Mouse (Mus musculus) thymus, postnatal 14 days (tissue): ENCODE data around the gene Dus3l.

Source experiments
- DNase-seq: peaks from one replicate; pipeline ENCODE4 v3.0.0; 2021

The Dus3l gene

DNA sequence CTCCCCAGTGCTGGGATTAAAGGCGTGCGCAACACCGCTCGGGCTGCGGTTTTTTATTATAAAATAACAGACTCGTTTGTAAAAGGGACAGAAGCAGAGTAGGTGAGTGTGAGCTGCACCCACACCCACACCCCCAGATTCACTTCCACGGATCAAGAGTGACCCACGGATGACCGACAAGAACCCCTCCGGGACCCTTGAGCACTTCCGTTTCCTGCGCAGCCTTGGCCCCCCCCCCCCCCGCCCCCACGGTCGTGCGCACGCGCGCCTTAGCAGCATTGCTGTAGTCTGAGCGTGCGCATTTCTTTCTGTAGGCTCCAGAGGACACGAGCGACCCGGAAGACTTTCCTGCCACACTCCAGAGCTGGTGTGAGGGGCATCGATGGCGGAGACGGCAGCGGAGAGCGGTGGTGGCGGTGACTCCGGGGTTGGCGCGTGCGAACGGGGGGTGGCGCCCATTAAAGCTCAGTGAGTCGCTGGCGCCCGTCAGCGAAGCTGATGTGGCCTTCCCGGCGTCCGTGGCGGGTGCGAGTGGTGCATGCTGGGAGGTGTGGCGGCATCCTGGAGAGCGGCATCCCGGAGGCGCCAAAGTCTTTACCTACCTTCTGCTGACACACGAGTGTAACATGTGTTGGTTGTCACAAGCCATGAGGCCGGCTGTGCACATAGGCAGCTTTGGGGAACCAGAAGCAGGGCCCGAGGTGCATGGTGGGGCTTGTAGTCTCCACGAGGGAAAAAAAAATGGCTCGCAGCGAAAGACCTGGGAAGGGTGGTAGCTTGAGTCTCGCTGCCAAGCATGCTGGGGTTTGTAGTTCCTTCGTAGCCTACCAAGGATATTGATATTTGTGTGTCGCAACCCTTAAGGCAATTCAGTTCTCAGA, at the start of gene Dus3l:
Gene Dus3l, plus strand, starts transcription at position 284 of the 881 bp plus-strand sequence.
- DNase-seq, result peak; percentile 90

DNA sequence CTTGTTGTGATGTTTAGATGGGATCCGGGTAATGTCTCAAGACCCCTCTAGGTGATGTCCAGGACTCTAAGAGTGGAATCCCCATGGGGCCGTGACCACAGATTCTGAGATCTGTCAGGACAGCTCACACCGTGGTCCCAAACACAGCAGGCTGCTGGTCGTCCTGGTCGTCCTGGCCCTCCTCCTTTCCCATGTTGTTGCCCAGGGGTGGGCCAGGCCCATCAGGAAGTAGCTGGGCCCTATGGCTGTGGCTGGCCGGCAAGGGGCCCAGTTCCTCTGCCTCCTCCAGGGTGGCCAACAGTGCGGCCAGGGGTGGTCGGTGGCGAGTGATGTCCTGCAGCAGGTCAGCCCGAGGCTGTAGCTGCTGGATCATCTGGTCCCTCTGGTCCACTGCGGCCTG, 49.2 kb upstream of the Dus3l start:
- no peak for DNase-seq

DNA sequence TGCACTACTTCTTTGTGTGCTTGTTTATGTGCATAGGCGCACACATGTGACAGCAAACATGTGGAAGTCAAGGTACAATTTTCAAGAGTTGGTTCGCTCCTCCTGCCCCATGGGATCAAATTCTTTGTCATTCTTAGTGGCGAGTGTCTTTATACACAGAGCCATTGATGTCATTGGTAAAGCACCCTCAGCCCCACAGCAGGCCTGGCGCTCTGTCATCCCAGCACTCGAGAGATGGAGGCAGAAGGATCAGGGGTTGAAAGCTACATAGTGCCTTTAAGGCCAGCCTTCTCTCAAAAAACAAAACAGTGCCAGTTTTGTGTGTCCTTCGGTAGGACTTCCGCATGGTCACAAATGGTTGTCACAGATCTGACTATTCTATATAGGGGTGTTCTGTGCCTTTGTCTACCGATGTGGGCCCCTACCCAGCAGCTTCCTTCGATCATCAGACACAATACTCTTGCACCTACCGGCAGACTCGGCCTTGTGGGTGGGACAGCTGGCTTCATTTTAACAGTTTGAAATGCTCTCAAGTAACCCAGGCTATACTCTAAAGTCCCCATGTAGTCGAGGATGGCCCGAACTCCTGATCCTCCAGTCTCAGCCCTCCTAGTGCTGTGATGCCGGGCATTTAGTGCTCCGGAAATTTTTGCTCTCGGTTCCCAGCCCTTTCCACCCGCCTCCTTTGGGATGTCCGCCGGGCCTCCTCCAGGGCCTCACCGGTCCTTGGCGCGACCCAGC, 48.5 kb upstream of the Dus3l start:
- DNase-seq, result no peak

GRCm38 (mm10) chr17:56716655-56717362, 47.7 kb upstream of the Dus3l start:
- peak; percentile 98 for DNase-seq

DNA sequence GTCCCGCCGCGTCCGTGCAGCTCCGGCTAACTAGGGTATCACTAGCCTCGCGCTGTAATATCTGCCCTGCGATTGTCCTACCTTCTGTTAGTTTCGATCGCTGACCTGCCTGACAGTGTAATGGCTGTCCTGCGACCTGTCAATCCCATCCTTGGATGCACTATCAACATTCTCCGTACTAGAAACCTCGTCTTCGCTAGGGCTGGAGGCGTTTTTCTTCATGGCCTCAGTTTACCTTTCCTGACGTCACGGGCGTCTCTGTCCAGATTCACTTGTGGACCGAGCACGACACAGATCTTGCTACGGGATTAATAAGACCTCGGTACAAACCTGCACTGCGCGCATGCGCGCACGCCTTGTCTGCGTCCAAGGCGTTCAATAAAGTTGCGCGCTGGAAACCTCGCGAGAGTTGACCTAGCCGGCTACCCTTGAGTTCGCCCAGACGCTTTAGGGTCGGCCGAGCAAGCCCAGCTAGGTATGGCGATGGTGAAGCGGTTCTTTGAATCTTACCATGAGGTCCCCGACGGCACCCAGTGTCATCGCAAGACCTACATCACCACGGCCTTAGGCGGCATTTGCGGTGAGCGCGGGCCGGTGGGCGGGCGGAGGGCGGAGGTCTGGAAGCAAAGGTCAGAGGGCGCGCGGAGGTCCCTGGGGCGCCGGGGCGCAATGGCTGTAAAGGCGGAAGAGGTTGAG, 47.0 kb upstream of the Dus3l start, which contains the start of the genes Ndufa11 and Vmac:
Gene Ndufa11, plus strand, starts transcription at position 405 of the 696 bp plus-strand sequence.
Gene Vmac, minus strand, starts transcription at position 660 of the 696 bp plus-strand sequence.
- DNase-seq, result peak; percentile 93

GRCm38 (mm10) chr17:56722441-56722840, 42.1 kb upstream of the Dus3l start:
- no peak for DNase-seq

- no peak for DNase-seq
Observed at GRCm38 (mm10) chr17:56723419-56724161, 41.0 kb upstream of the Dus3l start.

- DNase-seq, result no peak
Observed at GRCm38 (mm10) chr17:56727029-56727649, 37.4 kb upstream of the Dus3l start.

DNA sequence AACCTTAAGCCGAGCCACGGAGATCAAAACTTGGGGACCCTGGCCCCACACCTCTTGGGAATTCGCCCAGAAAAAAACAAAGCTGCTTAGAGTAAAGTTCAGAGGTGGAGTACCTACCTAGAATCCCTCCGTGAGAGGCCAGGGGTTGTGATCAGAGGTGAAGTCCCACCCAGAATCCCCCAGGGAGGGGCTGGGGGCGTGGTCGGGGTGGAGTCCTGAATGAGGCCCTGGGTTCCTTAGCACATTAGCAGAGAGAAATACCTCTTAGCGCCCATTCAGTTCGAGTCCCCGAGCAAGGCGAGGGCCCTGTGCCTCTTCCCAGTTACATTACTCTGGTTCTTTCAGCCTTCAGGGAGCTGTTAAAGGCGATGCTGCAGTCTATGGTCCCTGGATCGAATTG, 36.9 kb upstream of the Dus3l start:
- DNase-seq, result no peak

DNA sequence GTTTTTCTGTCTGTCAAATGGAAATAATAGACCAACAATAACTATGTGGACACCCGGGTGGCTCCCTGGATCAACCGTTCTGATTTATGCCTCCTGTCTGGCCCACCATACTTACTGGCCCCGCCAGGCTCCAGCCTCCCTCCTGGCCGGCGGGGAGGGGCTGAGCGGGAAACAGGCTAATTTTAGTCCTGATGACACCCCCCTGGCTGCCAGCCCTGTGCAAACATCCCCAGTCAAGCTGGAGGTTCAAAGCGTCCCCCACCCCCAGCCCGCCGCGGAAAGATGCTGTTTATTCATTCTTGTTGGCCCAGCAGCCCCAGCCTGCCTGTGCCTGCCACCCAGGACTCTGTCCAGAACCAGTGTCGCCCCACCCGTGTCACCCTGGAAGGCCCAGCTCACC, 36.4 kb upstream of the Dus3l start:
- DNase-seq, result no peak

DNA sequence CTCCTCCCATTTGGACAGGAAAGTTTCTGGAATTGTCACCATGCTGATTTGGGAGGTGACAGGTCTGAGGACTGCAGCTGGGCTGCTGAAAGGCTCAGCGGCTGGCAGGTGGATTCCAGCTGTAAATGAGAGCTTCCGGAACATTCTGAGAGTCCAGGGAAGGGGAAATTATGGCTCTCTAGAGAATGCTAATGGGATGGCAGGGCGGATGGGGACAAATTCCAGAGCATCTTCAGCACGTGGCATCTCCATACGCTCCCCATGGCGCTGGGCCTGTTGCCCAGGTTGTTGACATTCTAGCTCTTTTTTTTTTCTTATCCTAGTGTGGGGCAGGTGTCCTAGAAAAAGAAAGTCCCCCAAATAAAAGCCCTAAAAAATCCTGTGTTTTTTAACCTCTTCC, 35.4 kb upstream of the Dus3l start:
- DNase-seq, result no peak

- DNase-seq, result no peak
Observed at GRCm38 (mm10) chr17:56729656-56730055, 34.9 kb upstream of the Dus3l start.

DNA sequence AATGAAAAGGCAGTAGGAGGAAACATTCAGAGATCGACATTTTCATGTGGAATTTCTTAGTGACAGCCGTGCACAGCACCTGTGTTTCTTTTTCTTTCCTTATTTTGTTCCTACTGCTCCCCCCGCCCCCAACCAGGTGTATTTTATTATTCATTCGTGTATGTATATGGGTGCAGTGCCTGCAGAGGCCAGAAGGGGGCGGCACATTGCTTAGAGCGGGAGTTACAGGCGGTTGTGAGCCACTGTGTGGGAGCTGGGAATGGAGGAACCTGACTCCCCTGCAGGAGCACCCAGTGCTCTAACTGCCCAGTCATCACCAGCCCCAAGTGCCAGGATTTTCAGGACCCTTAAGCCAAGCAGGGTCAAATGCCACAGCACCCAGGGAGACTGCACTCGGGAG, 28.0 kb upstream of the Dus3l start:
- peak; percentile 42 for DNase-seq

DNA sequence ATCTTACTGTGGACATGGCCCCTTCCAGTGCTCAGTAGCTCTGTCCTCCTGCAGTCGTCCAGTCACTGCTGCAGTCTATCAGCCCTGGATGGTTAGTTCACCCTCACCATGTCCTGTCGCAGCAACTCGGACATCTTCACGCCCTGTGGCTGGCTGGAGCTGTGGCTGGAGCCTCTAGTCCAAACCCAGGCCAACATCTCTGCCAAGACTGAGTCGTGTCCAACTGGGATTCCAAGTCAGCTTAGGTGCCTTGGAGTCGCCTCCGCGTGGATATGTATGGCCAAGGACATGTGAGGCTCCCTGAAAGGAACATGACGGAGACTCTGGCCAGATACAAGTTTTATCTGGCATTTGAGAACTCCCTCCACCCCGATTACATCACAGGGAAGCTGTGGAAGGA, 26.3 kb upstream of the Dus3l start:
- DNase-seq, result no peak

DNA sequence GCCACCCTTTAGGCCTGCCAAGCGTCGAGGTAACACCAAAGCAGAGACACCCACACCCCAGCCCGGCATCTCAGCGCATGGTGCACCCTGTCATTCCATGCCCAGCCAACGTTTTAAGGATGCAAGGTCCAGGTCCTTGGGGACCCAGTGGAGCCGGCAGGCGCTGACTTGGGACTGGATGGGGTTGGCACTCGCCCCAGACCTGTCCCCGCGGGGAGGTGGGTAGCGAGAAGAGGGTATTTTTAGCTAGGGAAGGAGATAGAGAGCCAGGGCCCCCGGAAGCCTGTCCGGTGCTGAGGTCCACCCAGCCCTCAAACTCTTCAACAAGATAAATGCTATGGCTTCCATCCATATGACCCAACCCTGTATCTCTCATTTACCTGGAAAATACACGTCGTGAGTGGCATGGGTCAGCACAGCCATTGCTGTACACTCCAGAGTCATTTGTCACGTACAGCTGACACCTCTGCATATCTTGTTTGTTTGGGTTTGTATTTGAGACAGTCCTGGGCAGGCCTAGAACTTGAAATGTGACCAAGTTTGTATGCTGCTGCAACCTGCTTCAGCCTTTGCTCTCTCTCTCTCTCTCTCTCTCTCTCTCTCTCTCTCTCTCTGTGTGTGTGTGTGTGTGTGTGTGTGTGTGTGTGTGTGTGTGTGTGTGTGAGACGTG, 24.3 kb upstream of the Dus3l start:
- no peak for DNase-seq

GRCm38 (mm10) chr17:56740788-56741160, 23.8 kb upstream of the Dus3l start:
- no peak for DNase-seq

GRCm38 (mm10) chr17:56744173-56744572, 20.4 kb upstream of the Dus3l start:
- no peak for DNase-seq

- DNase-seq, result no peak
Observed at GRCm38 (mm10) chr17:56751404-56752072, 13.0 kb upstream of the Dus3l start.

- DNase-seq, result peak; percentile 9
Observed at GRCm38 (mm10) chr17:56753452-56753851, 11.1 kb upstream of the Dus3l start.
